Mouse (Mus musculus) midbrain, embryonic 12.5 days (tissue): Measurements from ENCODE around the gene Vmn1r126. TPM values are rescaled to one million over a fixed set of nuclear protein-coding genes. Genes with fewer than 3 reads are reported as not detected.
"Not testable (repeated sequence)": the region's sequence is repeated elsewhere in the genome, so short reads cannot be mapped to it uniquely, and the experiment has no call there.

ENCODE experiments used
- ATAC-seq: fragments of 200-750 bp; cut with Nextera tagmentation; 2 replicates; pipeline ENCODE4 v1.8.0; 2017; ENCODE audit warnings: low read depth, moderate TSS enrichment, moderate library complexity; ENCODE audit not compliant: low FRiP score
- H3K27ac ChIP-seq: fragments of 300-500 bp; sonication (generic); replicated peaks from 2 replicates; pipeline ENCODE4 v1.5.1; 2016; ENCODE audit warnings: mild to moderate bottlenecking
- H3K27me3 ChIP-seq: fragments of 300-500 bp; sonication (generic); 2 replicates; pipeline ENCODE4 v1.6.1; 2016; ENCODE audit warnings: mild to moderate bottlenecking
- H3K36me3 ChIP-seq: fragments of 300-500 bp; sonication (generic); 2 replicates; pipeline ENCODE4 v1.6.1; 2016
- H3K4me1 ChIP-seq: fragments of 300-500 bp; sonication (generic); 2 replicates; pipeline ENCODE4 v1.6.1; 2016
- H3K4me2 ChIP-seq: fragments of 300-500 bp; sonication (generic); replicated peaks from 2 replicates; pipeline ENCODE4 v1.6.1; 2016; ENCODE audit warnings: mild to moderate bottlenecking, moderate library complexity
- H3K4me3 ChIP-seq: fragments of 300-500 bp; sonication (generic); 2 replicates; pipeline ENCODE4 v1.5.1; 2016; ENCODE audit warnings: mild to moderate bottlenecking
- H3K9ac ChIP-seq: fragments of 300-500 bp; sonication (generic); replicated peaks from 2 replicates; pipeline ENCODE4 v1.6.1; 2016; ENCODE audit warnings: mild to moderate bottlenecking, moderate library complexity
- H3K9me3 ChIP-seq: fragments of 300-500 bp; sonication (generic); 2 replicates; pipeline ENCODE4 v1.6.1; 2016; ENCODE audit warnings: mild to moderate bottlenecking
- WGBS: fragments of 180-500 bp; shearing (Covaris S2); methylation state at CpG from one replicate; pipeline ENCODE4 v1.1.7; 2016; 5-methylcytosine and 5-hydroxymethylcytosine counted together
- polyA plus RNA-seq: library from polyadenylated mRNA; unstranded; fragments of >200 nt; fragmentation: Nextera tagmentation; extraction: Ambion mirVana; gene quantifications from 2 replicates; pipeline ENCODE4 v1.2.1, GENCODE M21; 2016

Gene Vmn1r126
- polyA plus RNA-seq, result not detected in 2 replicates

DNA sequence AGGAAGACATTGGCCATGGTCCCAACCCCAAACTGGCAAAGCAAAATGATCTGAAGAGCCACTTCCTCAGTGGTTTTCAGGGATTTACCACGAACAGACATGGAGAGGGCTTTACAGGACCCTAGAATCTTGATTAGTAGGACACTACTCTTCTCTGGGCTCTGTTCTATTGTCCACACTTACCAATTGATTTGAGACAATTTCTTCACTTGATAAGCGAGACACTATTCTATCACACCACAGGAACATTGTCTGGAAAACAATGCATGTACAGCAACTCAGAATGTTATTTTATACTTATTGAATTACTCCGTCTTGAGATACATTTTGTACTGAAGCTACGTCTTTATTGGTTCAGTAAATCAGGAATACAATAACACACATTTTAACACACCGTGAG, at the start of gene Vmn1r126:
TSS of gene Vmn1r126 (minus strand) at position 101 of the 400 bp plus-strand sequence.
- H3K9me3 ChIP-seq, H3K4me3 ChIP-seq, H3K4me1 ChIP-seq, H3K4me2 ChIP-seq, ATAC-seq, H3K9ac ChIP-seq, H3K27me3 ChIP-seq, H3K36me3 ChIP-seq, H3K27ac ChIP-seq: not testable (repeated sequence)
- WGBS, result no CpG with 5 or more reads among the region's 5 CpGs

DNA sequence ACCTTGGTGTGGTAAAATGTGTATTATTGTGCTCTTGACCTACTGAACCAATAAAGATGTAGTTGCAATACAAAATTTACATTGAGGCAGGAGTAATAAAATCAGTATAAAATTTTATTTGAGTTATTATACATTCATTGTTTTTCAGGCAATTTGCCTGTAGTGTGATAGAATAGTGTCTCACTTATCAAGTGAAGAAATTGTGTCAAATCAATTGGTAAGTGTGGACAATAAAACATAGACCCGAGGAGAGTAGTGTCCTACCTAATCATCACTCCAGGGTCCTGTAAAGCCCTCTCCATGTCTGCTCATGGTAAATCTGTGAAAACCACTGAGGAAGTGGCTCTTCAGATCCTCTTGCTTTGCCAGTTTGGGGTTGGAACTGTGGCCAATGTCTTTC, 47.8 kb upstream of the Vmn1r126 start, which contains the start of gene Vmn1r128:
TSS of gene Vmn1r128 (plus strand) at position 301 of the 400 bp plus-strand sequence.
- H3K27me3 ChIP-seq, H3K4me1 ChIP-seq, H3K9me3 ChIP-seq, H3K27ac ChIP-seq, H3K4me2 ChIP-seq, H3K9ac ChIP-seq, ATAC-seq, H3K4me3 ChIP-seq, H3K36me3 ChIP-seq: not testable (repeated sequence)
- WGBS, result 71% methylated on average over 1 of the region's 1 CpGs

- not testable (repeated sequence) for H3K27me3 ChIP-seq, H3K4me3 ChIP-seq, H3K4me2 ChIP-seq, H3K9me3 ChIP-seq, H3K36me3 ChIP-seq, H3K9ac ChIP-seq, ATAC-seq, H3K27ac ChIP-seq, H3K4me1 ChIP-seq
- WGBS, result no CpG with 5 or more reads among the region's 3 CpGs
Observed at GRCm38 (mm10) chr7:21319761-21320160, 18.5 kb upstream of the Vmn1r126 start, which contains the start of gene Vmn1r127. TSS of gene Vmn1r127 (minus strand) at chr7:21319861.

GRCm38 (mm10) chr7:21271879-21272278, 29.4 kb downstream of the Vmn1r126 start, which contains the start of gene Vmn1r125:
TSS of gene Vmn1r125 (plus strand) at chr7:21272179.
- H3K9ac ChIP-seq, H3K4me1 ChIP-seq, ATAC-seq, H3K9me3 ChIP-seq, H3K36me3 ChIP-seq, H3K27ac ChIP-seq, H3K27me3 ChIP-seq, H3K4me2 ChIP-seq, H3K4me3 ChIP-seq: not testable (repeated sequence)
- WGBS, result 65% methylated on average over 3 of the region's 3 CpGs

- H3K27me3 ChIP-seq, H3K4me3 ChIP-seq, H3K27ac ChIP-seq, H3K9me3 ChIP-seq, H3K4me2 ChIP-seq, H3K9ac ChIP-seq, ATAC-seq, H3K36me3 ChIP-seq, H3K4me1 ChIP-seq: not testable (repeated sequence)
- WGBS, result 80% methylated on average over 4 of the region's 4 CpGs
Observed at GRCm38 (mm10) chr7:21260517-21260916, 40.8 kb downstream of the Vmn1r126 start, which contains the start of gene Vmn1r124. TSS of gene Vmn1r124 (minus strand) at chr7:21260617.

Other genes with a start within 250 kb of the Vmn1r126 start
- not detected in 2 replicates for gene Vmn1r120, start 247.7 kb downstream of the Vmn1r126 start, polyA plus RNA-seq
- gene Vmn1r121, start 203.0 kb downstream of the Vmn1r126 start, polyA plus RNA-seq, result not detected in 2 replicates
- gene Vmn1r122, start 167.3 kb downstream of the Vmn1r126 start, polyA plus RNA-seq, result not detected in 2 replicates
- not detected in 2 replicates for gene Vmn1r123, start 139.3 kb downstream of the Vmn1r126 start, polyA plus RNA-seq
- not detected in 2 replicates for gene Gm5157, start 111.0 kb downstream of the Vmn1r126 start, polyA plus RNA-seq
- gene Vmn1r124, start 40.9 kb downstream of the Vmn1r126 start, polyA plus RNA-seq, result not detected in 2 replicates
- not detected in 2 replicates for gene Vmn1r125, start 29.3 kb downstream of the Vmn1r126 start, polyA plus RNA-seq
- gene Vmn1r127, start 18.4 kb upstream of the Vmn1r126 start, polyA plus RNA-seq, result not detected in 2 replicates
- gene Vmn1r128, start 47.9 kb upstream of the Vmn1r126 start, polyA plus RNA-seq, result not detected in 2 replicates
- not detected in 2 replicates for gene Vmn1r129, start 59.8 kb upstream of the Vmn1r126 start, polyA plus RNA-seq
- not detected in 2 replicates for gene Gm6882, start 131.3 kb upstream of the Vmn1r126 start, polyA plus RNA-seq
- gene Vmn1r130, start 210.3 kb upstream of the Vmn1r126 start, polyA plus RNA-seq, result not detected in 2 replicates
- not detected in 2 replicates for gene Vmn1r131, start 244.6 kb upstream of the Vmn1r126 start, polyA plus RNA-seq